Mouse (Mus musculus) kidney, embryonic 14.5 days (tissue): ENCODE measurements around the gene Tcf7l2. TPM values are rescaled to one million over a fixed set of nuclear protein-coding genes. Genes with fewer than 3 reads are reported as not detected.
A peak's percentile ranks its signal among the peaks of the same experiment; 100 is the strongest.

Experiments
- ATAC-seq: fragments of 200-750 bp; cut with Nextera tagmentation; 2 replicates; pipeline ENCODE4 v1.8.0; 2017; ENCODE audit warnings: moderate number of reproducible peaks, mild to moderate bottlenecking, moderate TSS enrichment, moderate library complexity; ENCODE audit not compliant: low FRiP score, low TSS enrichment
- H3K27ac ChIP-seq: fragments of 300-500 bp; sonication (generic); 2 replicates; pipeline ENCODE4 v1.5.1; 2014; ENCODE audit warnings: low read depth, mild to moderate bottlenecking, low read length, moderate library complexity, mixed read lengths
- H3K27me3 ChIP-seq: fragments of 300-500 bp; sonication (generic); 2 replicates; pipeline ENCODE4 v1.6.1; 2014; ENCODE audit warnings: mild to moderate bottlenecking, low read length; ENCODE audit not compliant: control insufficient read depth, insufficient read depth
- H3K36me3 ChIP-seq: fragments of 300-500 bp; sonication (generic); 2 replicates; pipeline ENCODE4 v1.6.1; 2014; ENCODE audit warnings: low read length, mixed read lengths; ENCODE audit not compliant: control insufficient read depth, insufficient read depth
- H3K4me1 ChIP-seq: fragments of 300-500 bp; sonication (generic); 2 replicates; pipeline ENCODE4 v1.6.1; 2014; ENCODE audit warnings: low read length, mixed read lengths; ENCODE audit not compliant: control insufficient read depth, insufficient read depth
- H3K4me2 ChIP-seq: fragments of 300-500 bp; sonication (generic); replicated peaks from 2 replicates; pipeline ENCODE4 v1.6.1; 2014; ENCODE audit warnings: low read depth, mild to moderate bottlenecking, low read length
- H3K4me3 ChIP-seq: fragments of 300-500 bp; sonication (generic); 2 replicates; pipeline ENCODE4 v1.5.1; 2014; ENCODE audit warnings: mild to moderate bottlenecking, low read length
- H3K9ac ChIP-seq: fragments of 300-500 bp; sonication (generic); 2 replicates; pipeline ENCODE4 v1.6.1; 2014; ENCODE audit warnings: low read depth, mild to moderate bottlenecking, low read length, moderate library complexity
- H3K9me3 ChIP-seq: fragments of 300-500 bp; sonication (generic); 2 replicates; pipeline ENCODE4 v1.6.1; 2016; ENCODE audit warnings: low read length; ENCODE audit not compliant: control insufficient read depth
- WGBS: fragments of 180-500 bp; shearing (Covaris S2); extraction: QIAGEN DNeasy Blood & Tissue Kit; methylation state at CpG from one replicate; pipeline ENCODE4 v1.1.7; 2014; 5-methylcytosine and 5-hydroxymethylcytosine counted together
- polyA plus RNA-seq: library from polyadenylated mRNA; unstranded; fragments of >200 nt; fragmentation: Nextera tagmentation; extraction: Ambion mirVana; gene quantifications from 2 replicates; pipeline ENCODE4 v1.2.1, GENCODE M21; 2014

Gene Tcf7l2
- polyA plus RNA-seq, 1 experiment from 2014 or later, result 80.8 TPM

DNA sequence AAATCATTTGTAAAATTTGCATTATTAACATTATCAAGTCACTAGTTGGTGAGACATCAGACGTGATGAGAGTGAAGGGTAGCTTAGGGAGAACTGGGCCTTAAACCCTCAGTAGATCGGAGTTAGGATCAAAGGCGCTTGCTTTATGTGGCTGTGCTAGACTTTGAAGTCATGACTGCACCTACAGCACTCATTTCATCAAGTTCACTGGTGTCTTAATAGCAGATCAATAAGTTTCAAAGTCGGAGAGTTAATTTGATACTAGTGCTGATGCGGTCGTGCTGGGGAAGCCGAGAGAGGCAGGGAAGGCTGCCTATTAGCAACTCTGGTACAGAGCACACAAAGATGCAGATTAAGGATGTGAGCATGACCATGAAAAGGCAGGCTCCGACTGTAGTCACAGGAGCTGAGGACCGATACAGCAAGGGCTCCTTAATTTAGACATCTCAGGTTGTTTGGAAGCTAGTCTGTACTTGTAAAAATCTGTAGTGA, 150.1 kb downstream of the Tcf7l2 start:
- no peak for ATAC-seq
- peaks cover 4% of the 10 kb centered on the region; the same call in 1 of the 2 replicates for H3K27me3 ChIP-seq
- no peak overlapping the region for H3K4me2 ChIP-seq
- H3K9me3 ChIP-seq, result no peaks in the 10 kb centered on the region
- 75% methylated on average over 9 of the region's 9 CpGs for WGBS
- H3K27ac ChIP-seq, result no peak overlapping the region
- H3K36me3 ChIP-seq, result no peaks in the 10 kb centered on the region
- peaks cover 10% of the 10 kb centered on the region; the same call in 1 of the 2 replicates for H3K4me1 ChIP-seq
- H3K4me3 ChIP-seq, result no peak overlapping the region
- no peak overlapping the region for H3K9ac ChIP-seq

- H3K36me3 ChIP-seq, result no peaks in the 10 kb centered on the region
- WGBS, result 83% methylated on average over 11 of the region's 11 CpGs
- no peak overlapping the region for H3K9ac ChIP-seq
Measured at GRCm38 (mm10) chr19:55893557-55893956, 151.9 kb downstream of the Tcf7l2 start.

DNA sequence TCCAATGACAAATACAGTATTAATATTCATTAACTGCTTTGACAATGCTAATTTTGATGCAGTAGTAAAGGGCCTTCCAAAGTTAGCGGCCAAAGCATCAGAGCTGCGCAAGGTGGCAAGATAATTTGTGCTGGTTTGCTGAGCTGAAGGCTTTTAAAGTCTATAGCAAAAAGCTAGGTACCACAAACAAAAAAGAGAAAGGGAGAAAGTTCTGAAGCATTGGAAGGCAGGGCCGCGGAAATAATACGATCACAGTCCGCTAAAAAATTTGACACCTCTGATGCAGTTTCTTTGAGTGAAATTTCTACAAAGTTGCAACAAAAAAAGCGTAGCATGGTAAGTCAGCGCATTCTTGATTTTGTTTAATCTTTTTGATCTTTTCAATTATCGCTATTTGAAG, 152.8 kb downstream of the Tcf7l2 start:
- WGBS, result 61% methylated on average over 9 of the region's 9 CpGs
- Histone ChIP-seq H3K27ac (no peak overlapping the region), H3K9ac (no peak overlapping the region), H3K4me1 (peaks cover 19% of the 10 kb centered on the region; the same call in 1 of the 2 replicates), H3K4me3 (no peak overlapping the region), H3K36me3 (no peaks in the 10 kb centered on the region), H3K9me3 (no peaks in the 10 kb centered on the region), H3K27me3 (peaks cover 4% of the 10 kb centered on the region; the same call in 1 of the 2 replicates), H3K4me2 (no peak overlapping the region)
- ATAC-seq, result no peak

More at GRCm38 (mm10) chr19:55893557-55893956, 151.9 kb downstream of the Tcf7l2 start:
- Histone ChIP-seq H3K9me3 (no peaks in the 10 kb centered on the region), H3K27me3 (peaks cover 4% of the 10 kb centered on the region; the same call in 1 of the 2 replicates), H3K4me3 (no peak overlapping the region), H3K27ac (no peak overlapping the region), H3K4me2 (no peak overlapping the region), H3K4me1 (peaks cover 16% of the 10 kb centered on the region; the same call in 1 of the 2 replicates)
- no peak for ATAC-seq

- under 1% methylated on average over 27 of the region's 27 CpGs for WGBS
Measured at GRCm38 (mm10) chr19:55895317-55895716, 153.7 kb downstream of the Tcf7l2 start.

DNA sequence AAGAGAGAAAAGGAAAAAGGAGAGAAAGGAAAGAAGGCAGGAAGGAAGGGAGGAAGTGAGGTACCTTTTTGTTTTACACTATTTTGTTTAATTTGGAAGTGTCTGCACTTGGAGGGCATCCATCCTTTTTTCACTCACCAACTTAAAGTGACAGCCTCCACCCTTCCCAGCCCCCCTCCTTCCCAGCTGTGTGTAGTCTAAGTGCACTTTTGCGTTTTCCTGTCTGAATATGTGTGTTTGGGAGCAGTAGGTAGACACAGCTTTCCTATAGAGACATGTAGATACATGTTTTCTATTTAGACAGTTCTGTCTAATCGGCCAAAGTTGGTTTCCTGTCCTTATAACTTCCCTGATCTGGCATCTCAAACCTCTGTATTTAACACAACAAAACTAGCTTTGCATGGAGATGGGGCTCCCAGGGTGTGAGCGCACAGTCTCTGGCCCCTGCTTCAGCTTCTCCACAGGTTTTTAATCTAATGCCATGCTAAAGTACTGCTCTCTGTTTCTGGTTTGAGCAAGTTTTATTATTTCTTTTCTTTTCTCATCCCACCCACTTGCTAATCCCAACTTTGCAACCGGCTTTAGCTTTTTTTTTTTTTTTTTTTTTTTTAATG, 154.3 kb downstream of the Tcf7l2 start:
- Histone ChIP-seq H3K27ac (no peak overlapping the region), H3K4me2 (peak overlapping the region; percentile 59), H3K9ac (peak overlapping the region; percentile 34; the same call in 1 of the 2 replicates), H3K27me3 (peaks cover 4% of the 10 kb centered on the region; the same call in 1 of the 2 replicates), H3K9me3 (no peaks in the 10 kb centered on the region), H3K36me3 (no peaks in the 10 kb centered on the region), H3K4me1 (peaks cover 25% of the 10 kb centered on the region), H3K4me3 (peak overlapping the region; percentile 29)
- 44% methylated on average over 4 of the region's 4 CpGs for WGBS
- no peak for ATAC-seq

More at GRCm38 (mm10) chr19:55895317-55895716, 153.7 kb downstream of the Tcf7l2 start:
- no peaks in the 10 kb centered on the region for H3K36me3 ChIP-seq
- peaks cover 4% of the 10 kb centered on the region; the same call in 1 of the 2 replicates for H3K27me3 ChIP-seq
- H3K4me3 ChIP-seq, result peak overlapping the region; percentile 29
- H3K9me3 ChIP-seq, result no peaks in the 10 kb centered on the region
- no peak overlapping the region for H3K27ac ChIP-seq
- peak overlapping the region; percentile 34; the same call in 1 of the 2 replicates for H3K9ac ChIP-seq
- ATAC-seq, result peak; percentile 85
- peaks cover 19% of the 10 kb centered on the region for H3K4me1 ChIP-seq
- peak overlapping the region; percentile 59 for H3K4me2 ChIP-seq

DNA sequence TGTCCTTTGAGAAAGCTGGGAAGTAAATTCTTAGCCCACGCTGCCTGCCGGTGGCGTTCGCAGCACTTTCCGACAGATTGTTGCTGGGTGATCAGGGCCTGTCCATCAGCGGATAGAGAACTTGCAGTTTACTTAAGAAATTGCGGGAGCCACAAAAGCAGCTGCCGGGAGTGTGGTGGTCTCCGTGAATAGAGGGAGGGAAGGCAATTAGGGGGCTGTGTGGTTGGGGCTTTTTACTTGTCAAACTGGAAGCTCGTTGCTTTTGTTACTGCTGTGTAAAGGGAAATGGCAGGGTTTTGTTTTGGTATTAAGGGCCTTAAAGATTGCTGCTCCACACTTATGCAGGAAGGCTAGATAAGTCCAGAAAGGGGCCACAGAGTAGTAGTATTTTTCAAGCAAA, 155.0 kb downstream of the Tcf7l2 start:
- H3K9me3 ChIP-seq, result no peaks in the 10 kb centered on the region
- H3K4me2 ChIP-seq, result no peak overlapping the region
- 38% methylated on average over 10 of the region's 10 CpGs for WGBS
- ATAC-seq, result no peak
- peaks cover 31% of the 10 kb centered on the region for H3K4me1 ChIP-seq
- H3K4me3 ChIP-seq, result no peak overlapping the region
- H3K36me3 ChIP-seq, result no peaks in the 10 kb centered on the region
- peaks cover 4% of the 10 kb centered on the region; the same call in 1 of the 2 replicates for H3K27me3 ChIP-seq
- no peak overlapping the region for H3K27ac ChIP-seq
- no peak overlapping the region for H3K9ac ChIP-seq

DNA sequence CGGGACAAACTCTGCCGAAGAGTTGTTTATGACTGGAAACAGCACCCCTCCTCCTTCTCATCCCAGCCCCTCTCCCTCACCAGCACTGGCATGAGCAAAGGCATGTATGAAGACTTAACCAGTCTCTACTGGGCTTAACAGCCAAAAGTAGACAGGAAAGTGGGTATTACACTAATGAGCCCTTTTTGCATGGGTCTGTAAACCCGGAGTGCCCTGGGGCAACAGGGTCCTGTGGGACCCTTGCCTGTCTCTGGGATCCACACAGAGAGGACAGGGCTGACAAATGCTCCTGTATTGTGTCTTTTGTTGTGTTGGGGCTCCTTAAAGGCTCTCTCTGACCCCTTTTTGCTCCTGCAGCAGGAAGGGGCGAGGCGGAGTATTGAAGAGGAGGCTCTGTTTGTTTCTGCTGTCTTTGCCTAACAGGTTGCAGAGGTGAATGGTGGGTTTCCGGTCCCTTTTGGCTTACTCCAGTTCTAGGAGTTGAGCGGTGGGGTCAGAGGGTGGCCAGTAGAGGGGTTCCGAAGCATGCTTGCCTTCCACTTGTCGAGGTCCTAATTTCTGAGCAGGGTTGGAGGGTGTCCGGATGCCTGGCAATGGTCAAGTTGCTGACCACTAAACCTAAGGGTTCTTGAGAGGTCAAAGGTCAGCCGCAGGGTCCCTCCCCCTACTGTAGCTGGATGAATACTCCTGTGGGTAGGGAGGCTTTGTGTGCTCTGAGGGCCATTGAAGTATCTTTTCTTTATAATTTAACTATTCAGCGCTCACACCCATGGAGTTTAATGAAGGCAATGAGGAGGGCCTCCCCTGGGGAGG, 161.2 kb downstream of the Tcf7l2 start:
- Histone ChIP-seq H3K4me1 (peaks cover 14% of the 10 kb centered on the region), H3K4me3 (no peak overlapping the region), H3K9me3 (no peaks in the 10 kb centered on the region), H3K9ac (no peak overlapping the region), H3K27ac (no peak overlapping the region), H3K36me3 (no peaks in the 10 kb centered on the region), H3K27me3 (no peaks in the 10 kb centered on the region), H3K4me2 (no peak overlapping the region)
- WGBS, result 90% methylated on average over 12 of the region's 12 CpGs
- ATAC-seq, result no peak

DNA sequence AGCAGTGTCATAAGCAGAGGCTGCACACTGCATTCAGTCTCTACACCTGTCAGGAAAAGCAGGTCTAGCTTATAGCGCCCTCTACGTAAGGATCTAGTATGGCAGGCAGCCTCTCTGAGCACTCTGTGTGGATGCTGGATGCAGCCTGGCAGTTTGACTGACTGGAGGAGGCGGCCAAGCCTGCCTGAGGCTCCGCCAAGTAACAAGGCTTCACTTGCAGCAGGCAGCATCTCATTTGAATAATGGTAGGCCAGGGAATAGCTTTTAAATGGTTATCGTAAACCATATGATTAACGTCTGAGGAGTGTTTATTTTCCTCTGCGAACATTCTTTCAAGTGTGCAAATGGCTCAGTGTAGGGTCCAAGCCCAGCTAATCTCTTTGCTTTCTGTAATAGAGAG, 167.4 kb downstream of the Tcf7l2 start:
- WGBS, result 30% methylated on average over 7 of the region's 7 CpGs
- H3K9me3 ChIP-seq, result no peaks in the 10 kb centered on the region
- H3K27me3 ChIP-seq, result no peaks in the 10 kb centered on the region
- H3K4me2 ChIP-seq, result no peak overlapping the region
- H3K9ac ChIP-seq, result no peak overlapping the region
- peaks cover 10% of the 10 kb centered on the region for H3K4me1 ChIP-seq
- no peak overlapping the region for H3K4me3 ChIP-seq
- H3K36me3 ChIP-seq, result peaks cover 16% of the 10 kb centered on the region; the same call in 1 of the 2 replicates
- ATAC-seq, result peak; percentile 75; the same call in 1 of the 2 replicates
- no peak overlapping the region for H3K27ac ChIP-seq
